Mouse (Mus musculus): ENCODE data around the gene Cdh26.

Gene Cdh26

GRCm38 (mm10) chr2:178508279-178508678 is 77.9 kb downstream of the Cdh26 start:
- DNase-seq (ENCODE audit: low spot score in 2 of 2): no peak

- DNase-seq (ENCODE audit: low spot score in 2 of 2): no peak
These were observed 82.7 kb downstream of the Cdh26 start for GRCm38 (mm10) chr2:178513043-178513442.

GRCm38 (mm10) chr2:178513636-178514071 is 83.3 kb downstream of the Cdh26 start:
- peak in 1 of 2 experiments; percentile 31 for DNase-seq (ENCODE audit: low spot score in 2 of 2)

- no peak for DNase-seq (ENCODE audit: low spot score in 2 of 2)
These were observed 86.1 kb downstream of the Cdh26 start for GRCm38 (mm10) chr2:178516421-178516820.

GRCm38 (mm10) chr2:178516941-178517340 is 86.6 kb downstream of the Cdh26 start:
- no peak for DNase-seq (ENCODE audit: low spot score in 2 of 2)

GRCm38 (mm10) chr2:178519321-178519720 is 89.0 kb downstream of the Cdh26 start:
- DNase-seq (ENCODE audit: low spot score in 2 of 2): no peak

- DNase-seq (ENCODE audit: low spot score in 2 of 2): no peak
These were observed 89.9 kb downstream of the Cdh26 start for GRCm38 (mm10) chr2:178520216-178520615.

- no peak for DNase-seq (ENCODE audit: low spot score in 2 of 2)
These were observed 92.0 kb downstream of the Cdh26 start for GRCm38 (mm10) chr2:178522331-178522730.

GRCm38 (mm10) chr2:178522786-178523185 is 92.5 kb downstream of the Cdh26 start:
- DNase-seq (ENCODE audit: low spot score in 2 of 2): no peak

- no peak for DNase-seq (ENCODE audit: low spot score in 2 of 2)
These were observed 96.4 kb downstream of the Cdh26 start for GRCm38 (mm10) chr2:178526776-178527175.

GRCm38 (mm10) chr2:178531226-178531625 is 100.9 kb downstream of the Cdh26 start:
- DNase-seq (ENCODE audit: low spot score in 2 of 2): no peak

GRCm38 (mm10) chr2:178536574-178536973 is 106.2 kb downstream of the Cdh26 start:
- DNase-seq (ENCODE audit: low spot score in 2 of 2): no peak

All from urinary bladder, postnatal 4 days (tissue).